Mouse (Mus musculus) hindbrain, embryonic 13.5 days (tissue): ENCODE data around the gene Ecm1. TPM values are rescaled to one million over a fixed set of nuclear protein-coding genes. Genes with fewer than 3 reads are reported as not detected.
"Not testable (repeated sequence)": the region's sequence is repeated elsewhere in the genome, so short reads cannot be mapped to it uniquely, and the experiment has no call there.

Experiments
- ATAC-seq: fragments of 200-750 bp; cut with Nextera tagmentation; 2 replicates; pipeline ENCODE4 v1.8.0; 2017; ENCODE audit warnings: moderate TSS enrichment; ENCODE audit not compliant: low FRiP score
- H3K27ac ChIP-seq: fragments of 300-500 bp; sonication (generic); 2 replicates; pipeline ENCODE4 v1.5.1; 2015; ENCODE audit warnings: inconsistent platforms, mild to moderate bottlenecking, moderate library complexity
- H3K27me3 ChIP-seq: fragments of 300-500 bp; sonication (generic); 2 replicates; pipeline ENCODE4 v1.6.1; 2015; ENCODE audit warnings: mild to moderate bottlenecking, inconsistent platforms
- H3K36me3 ChIP-seq: fragments of 300-500 bp; sonication (generic); 2 replicates; pipeline ENCODE4 v1.6.1; 2015; ENCODE audit warnings: mild to moderate bottlenecking, inconsistent platforms
- H3K4me1 ChIP-seq: fragments of 300-500 bp; sonication (generic); replicated peaks from 2 replicates; pipeline ENCODE4 v1.6.1; 2015; ENCODE audit warnings: inconsistent platforms
- H3K4me2 ChIP-seq: fragments of 300-500 bp; sonication (generic); 2 replicates; pipeline ENCODE4 v1.6.1; 2015; ENCODE audit warnings: inconsistent platforms, mild to moderate bottlenecking, moderate library complexity
- H3K4me3 ChIP-seq: fragments of 300-500 bp; sonication (generic); 2 replicates; pipeline ENCODE4 v1.5.1; 2015; ENCODE audit warnings: mild to moderate bottlenecking, inconsistent platforms
- H3K9ac ChIP-seq: fragments of 300-500 bp; sonication (generic); 2 replicates; pipeline ENCODE4 v1.6.1; 2015; ENCODE audit warnings: mild to moderate bottlenecking, inconsistent platforms
- H3K9me3 ChIP-seq: fragments of 300-500 bp; sonication (generic); 2 replicates; pipeline ENCODE4 v1.6.1; 2016; ENCODE audit warnings: inconsistent platforms
- WGBS: fragments of 180-500 bp; shearing (Covaris S2); methylation state at CpG from one replicate; pipeline ENCODE4 v1.1.7; 2015; 5-methylcytosine and 5-hydroxymethylcytosine counted together
- polyA plus RNA-seq: library from polyadenylated mRNA; unstranded; fragments of >200 nt; fragmentation: Nextera tagmentation; extraction: Ambion mirVana; gene quantifications from 2 replicates; pipeline ENCODE4 v1.2.1, GENCODE M21; 2015

The Ecm1 gene
- polyA plus RNA-seq, 1 experiment from 2014 or later = 12.9 TPM

DNA sequence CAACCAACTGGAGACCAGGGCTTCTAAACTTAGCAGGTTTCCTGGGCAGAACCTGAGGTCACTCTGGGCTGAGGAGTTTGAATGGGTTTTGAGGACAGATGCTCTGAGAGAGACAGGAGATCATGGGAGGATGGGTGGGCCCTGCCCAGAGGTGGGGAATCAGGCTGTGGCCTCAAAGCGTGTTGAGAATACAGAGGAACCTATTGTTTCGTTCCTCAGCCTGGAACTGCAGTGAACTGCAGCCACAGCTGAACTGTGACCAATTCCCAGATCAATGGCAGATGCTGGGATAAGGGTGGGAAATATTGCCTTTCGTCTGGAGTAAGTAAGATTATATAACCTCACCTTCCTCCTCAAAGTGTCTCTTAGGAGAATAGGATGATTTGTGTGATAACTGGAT is 43.6 kb downstream of the Ecm1 start:
- Histone ChIP-seq H3K4me1 (peaks cover 25% of the 10 kb centered on the region), H3K9me3 (no peaks in the 10 kb centered on the region), H3K27ac (no peak overlapping the region), H3K27me3 (no peaks in the 10 kb centered on the region), H3K9ac (no peak overlapping the region), H3K4me3 (no peak overlapping the region), H3K4me2 (no peak overlapping the region), H3K36me3 (no peaks in the 10 kb centered on the region)
- no peak for ATAC-seq
- WGBS = 21% methylated on average over 3 of the region's 3 CpGs

DNA sequence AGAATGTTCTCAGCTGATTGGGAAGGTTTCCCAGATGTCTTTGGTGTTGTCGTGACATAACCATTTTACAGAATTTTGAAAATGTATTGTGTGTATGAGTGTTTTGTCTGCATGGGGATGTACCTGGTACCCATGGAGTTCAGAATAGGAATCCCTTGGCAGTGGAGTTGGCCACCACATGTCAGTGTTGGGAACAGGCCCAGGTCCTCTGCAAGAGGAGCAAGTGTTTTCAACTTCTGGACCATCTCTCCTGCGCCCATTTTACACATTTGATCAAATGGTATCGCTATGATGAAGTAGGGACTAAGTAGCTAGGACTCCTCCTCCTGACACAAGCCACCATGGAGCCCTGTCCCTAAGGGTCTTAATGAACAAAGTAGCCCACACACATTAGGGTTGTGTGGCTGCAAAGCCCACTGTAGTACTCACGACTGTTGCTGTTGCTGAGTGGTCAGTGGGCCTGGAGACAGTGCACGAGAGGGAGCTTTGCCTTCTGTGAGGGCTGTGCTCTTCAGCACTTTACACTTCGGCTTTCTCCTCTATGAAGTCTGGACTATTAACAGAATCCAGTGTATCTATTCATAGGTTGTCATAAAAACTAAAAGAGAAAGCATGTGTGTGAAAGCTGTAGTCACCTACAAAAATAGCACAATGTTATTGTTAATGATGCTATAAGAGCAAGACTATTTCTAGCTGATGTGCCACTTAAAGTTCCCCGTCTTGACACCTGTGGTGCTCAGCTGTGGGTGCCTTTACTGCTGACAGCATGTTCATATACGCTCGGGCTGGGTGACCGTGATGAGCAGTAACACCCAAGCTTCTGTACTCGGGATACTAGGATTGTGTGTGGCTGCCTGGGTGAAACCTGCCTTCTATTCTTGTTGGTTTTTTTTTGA is 44.3 kb downstream of the Ecm1 start:
- H3K4me2 ChIP-seq = no peak overlapping the region
- ATAC-seq = no peak
- peaks cover 20% of the 10 kb centered on the region for H3K4me1 ChIP-seq
- H3K27ac ChIP-seq = no peak overlapping the region
- WGBS = 91% methylated on average over 11 of the region's 11 CpGs
- no peak overlapping the region for H3K9ac ChIP-seq
- H3K4me3 ChIP-seq = no peak overlapping the region
- H3K9me3 ChIP-seq = no peaks in the 10 kb centered on the region
- no peaks in the 10 kb centered on the region for H3K36me3 ChIP-seq
- H3K27me3 ChIP-seq = no peaks in the 10 kb centered on the region

DNA sequence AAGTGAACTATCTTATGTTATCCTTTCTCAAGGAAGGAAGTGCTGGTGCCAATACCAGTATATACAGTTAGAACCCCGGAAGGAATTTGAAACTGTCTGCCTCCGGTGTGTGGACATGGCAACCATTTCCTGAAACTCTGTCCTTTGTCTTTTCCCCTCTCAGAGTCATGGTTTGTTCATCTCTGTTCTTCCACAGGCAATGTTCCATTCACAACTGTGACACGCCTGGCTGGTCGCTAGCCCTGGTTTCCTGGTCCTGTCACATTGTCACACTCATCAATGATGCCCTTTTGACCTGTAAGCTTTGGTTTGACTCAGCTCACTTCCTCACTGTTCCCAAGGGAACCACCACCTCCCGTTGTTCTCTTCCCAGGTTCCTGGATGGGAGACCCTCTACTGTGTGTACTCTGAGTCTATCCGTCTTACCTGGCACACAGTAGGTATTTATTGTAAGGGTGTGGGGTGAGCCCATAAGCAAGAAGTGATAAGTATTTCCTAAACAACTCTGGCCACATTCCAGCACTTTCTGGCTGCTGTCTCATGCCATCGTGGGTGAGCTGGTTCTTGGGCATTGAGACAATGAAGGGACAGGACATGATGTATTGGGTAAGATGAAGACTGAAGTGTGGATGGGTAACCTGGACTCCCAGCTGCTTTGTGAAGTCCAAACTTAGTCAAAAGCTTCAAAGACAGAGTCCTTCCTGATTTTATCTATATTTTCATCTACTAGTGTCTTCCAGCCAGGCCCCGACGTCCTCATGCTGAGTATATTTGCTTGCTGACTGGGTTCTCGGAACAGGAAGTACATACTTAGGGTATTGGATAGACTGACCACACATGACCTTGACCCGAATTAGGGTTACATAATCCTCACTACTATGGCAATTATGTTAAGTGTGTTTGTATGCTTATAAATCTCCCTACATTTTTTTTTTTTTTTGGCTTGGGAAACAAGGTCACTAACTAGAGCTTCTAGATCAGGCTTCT is 45.3 kb downstream of the Ecm1 start:
- Histone ChIP-seq H3K9me3 (no peaks in the 10 kb centered on the region), H3K4me1 (peaks cover 14% of the 10 kb centered on the region), H3K9ac (no peak overlapping the region), H3K4me2 (no peak overlapping the region), H3K27ac (no peak overlapping the region), H3K27me3 (no peaks in the 10 kb centered on the region), H3K4me3 (no peak overlapping the region), H3K36me3 (no peaks in the 10 kb centered on the region)
- no peak for ATAC-seq
- WGBS = 58% methylated on average over 11 of the region's 11 CpGs

DNA sequence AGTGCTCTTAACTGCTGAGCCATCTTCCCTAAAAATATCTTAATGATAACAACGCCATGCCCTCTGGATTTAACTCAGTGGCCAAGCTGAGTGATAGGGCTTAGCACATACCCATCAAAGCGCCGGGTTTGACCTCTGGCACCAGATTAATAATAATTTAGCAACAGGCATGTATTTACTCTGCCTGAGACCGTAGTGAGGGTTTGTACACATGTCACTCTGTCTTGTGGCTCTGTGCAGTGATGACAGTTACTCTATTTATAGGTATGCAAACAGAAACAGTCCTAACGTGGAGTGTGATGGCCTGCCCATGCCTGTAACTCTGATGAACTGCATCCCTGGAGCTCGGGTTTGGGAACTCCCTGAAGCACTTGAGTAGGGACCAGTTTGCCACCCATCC is 46.7 kb downstream of the Ecm1 start:
- Histone ChIP-seq H3K9me3 (no peaks in the 10 kb centered on the region), H3K9ac (no peak overlapping the region), H3K4me1 (peaks cover 22% of the 10 kb centered on the region), H3K27ac (no peak overlapping the region), H3K36me3 (no peaks in the 10 kb centered on the region), H3K4me3 (no peak overlapping the region), H3K4me2 (no peak overlapping the region), H3K27me3 (no peaks in the 10 kb centered on the region)
- ATAC-seq = no peak
- 87% methylated on average over 6 of the region's 6 CpGs for WGBS

DNA sequence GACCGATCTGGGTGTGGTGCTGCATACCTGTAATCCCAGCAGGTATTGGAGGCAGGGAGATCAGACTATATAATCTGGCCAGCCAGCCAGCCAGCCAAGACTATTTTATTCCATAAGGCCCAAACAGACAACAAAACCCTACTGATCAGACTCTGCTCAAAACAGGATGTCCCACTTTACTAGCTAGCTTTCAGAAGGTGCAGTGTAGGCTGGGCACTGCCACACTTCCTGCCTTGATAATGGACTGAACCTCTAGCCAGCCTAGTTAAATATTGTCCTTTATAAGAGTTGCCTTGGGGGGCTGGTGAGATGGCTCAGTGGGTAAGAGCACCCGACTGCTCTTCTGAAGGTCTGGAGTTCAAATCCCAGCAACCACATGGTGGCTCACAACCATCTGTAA is 48.8 kb downstream of the Ecm1 start:
- H3K4me3 ChIP-seq, H3K9me3 ChIP-seq, H3K36me3 ChIP-seq, ATAC-seq, H3K27ac ChIP-seq, H3K4me2 ChIP-seq, H3K9ac ChIP-seq: not testable (repeated sequence)
- H3K4me1 ChIP-seq = peaks cover 23% of the 10 kb centered on the region
- WGBS = 89% methylated on average over 2 of the region's 2 CpGs
- peaks cover 11% of the 10 kb centered on the region; the same call in 1 of the 2 replicates for H3K27me3 ChIP-seq

DNA sequence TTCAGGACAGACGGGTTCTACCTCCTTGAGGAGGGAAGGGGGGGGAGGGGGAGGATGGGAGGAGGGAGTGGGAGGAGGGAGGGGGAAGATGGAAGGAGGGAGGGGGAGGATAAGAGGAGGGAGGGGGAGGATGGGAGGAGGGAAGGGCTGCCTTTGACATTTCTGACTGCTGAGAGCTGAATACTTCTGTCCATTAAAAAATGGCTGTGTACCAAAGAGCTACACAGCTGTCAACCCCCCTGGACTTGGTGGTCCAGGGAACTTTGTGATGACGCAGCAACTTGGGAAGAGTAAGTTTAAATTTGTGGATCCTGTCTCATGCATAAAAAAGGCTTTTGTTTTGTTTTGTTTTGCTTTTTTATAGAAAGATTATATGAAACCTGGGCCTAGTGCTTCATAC is 49.4 kb downstream of the Ecm1 start:
- no peaks in the 10 kb centered on the region for H3K36me3 ChIP-seq
- no peak for ATAC-seq

DNA sequence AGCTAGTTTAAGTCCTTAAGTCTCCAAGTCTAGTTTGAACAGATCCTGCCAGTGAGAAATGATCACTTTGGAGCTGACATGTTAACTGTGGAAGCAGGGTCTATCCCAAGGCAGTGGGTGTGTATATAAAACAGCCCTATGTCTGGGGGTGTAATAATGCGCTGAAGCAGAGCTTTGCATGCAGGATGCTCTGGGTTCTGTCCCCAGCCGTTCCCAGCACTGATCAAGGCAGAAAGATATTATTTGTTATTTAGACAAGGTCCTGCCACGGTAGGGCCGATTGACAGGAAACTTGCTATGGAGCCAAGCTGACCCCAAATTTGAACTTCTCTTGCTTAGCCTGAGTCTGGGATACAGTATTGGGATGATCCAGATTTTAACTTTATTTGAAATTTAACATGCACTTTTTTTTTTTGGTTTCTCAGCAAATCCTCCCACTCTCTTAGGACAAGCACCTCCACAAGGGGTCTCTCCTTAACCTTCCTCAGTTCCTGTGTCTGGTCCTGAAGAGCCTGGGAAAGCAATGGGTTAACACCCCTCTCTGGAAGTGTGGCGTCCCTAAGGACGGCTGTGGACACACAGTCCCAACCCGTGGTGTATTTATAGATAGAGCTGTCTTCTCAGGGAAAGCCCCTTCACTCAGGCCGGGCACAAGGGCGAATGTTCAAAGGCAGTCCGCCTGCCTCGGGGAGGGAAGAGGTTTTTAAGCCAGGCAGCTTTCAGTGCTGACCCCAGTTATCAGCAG is 50.0 kb downstream of the Ecm1 start:
- Histone ChIP-seq H3K27ac (no peak overlapping the region), H3K9me3 (no peaks in the 10 kb centered on the region), H3K4me3 (no peak overlapping the region), H3K27me3 (peaks cover 11% of the 10 kb centered on the region; the same call in 1 of the 2 replicates), H3K9ac (no peak overlapping the region), H3K4me2 (no peak overlapping the region), H3K4me1 (peaks cover 22% of the 10 kb centered on the region), H3K36me3 (no peaks in the 10 kb centered on the region)
- no peak for ATAC-seq
- 33% methylated on average over 11 of the region's 11 CpGs for WGBS

More for the DNA sequence above, 49.4 kb downstream of the Ecm1 start:
- no peak overlapping the region for H3K4me2 ChIP-seq
- peaks cover 22% of the 10 kb centered on the region for H3K4me1 ChIP-seq
- no peaks in the 10 kb centered on the region for H3K9me3 ChIP-seq
- H3K4me3 ChIP-seq = no peak overlapping the region
- H3K27ac ChIP-seq = no peak overlapping the region
- H3K27me3 ChIP-seq = peaks cover 11% of the 10 kb centered on the region; the same call in 1 of the 2 replicates
- WGBS = 39% methylated on average over 2 of the region's 2 CpGs
- H3K9ac ChIP-seq = no peak overlapping the region

DNA sequence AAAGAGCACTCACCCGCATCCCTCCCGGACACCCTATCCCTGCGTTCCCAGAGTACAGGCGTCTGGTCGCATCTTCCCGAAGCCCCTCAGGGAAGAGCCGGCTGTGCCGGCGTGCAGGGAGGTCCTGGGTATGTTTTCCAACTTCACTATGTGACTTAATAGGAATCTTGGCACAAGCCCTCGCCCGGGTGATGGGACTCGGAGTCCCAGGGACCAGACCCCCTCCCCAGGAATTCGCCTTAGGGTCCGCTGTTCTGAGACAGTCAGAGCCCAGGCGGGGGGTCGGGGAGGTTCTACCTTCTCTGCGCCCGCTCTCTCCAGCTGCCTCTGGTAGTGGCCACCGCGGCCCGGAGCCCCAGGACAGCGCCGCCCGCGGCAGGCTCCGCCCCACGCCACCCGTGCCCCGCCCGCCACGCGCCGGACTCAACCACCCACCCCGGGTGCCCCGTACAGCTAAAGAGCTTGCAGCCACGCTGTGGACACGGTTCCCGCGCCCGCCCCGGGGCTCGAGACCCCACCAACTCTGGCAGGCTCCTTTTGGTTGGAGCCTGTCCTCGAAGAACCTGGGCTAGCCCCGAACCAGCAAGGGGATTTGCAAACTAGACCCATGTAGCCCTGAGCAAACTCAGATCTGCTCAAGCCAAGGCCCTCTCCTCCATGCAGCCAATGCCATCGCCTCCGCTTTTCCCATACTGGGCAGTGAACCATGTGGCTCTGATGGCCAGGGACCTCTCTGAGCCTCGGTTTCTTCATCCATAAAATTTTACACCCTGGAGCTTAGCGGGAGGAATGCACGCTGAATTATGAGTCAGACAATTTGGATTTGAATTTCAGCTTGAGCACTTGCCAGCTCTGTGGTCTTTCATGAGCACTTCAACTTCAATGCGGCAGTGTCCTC is 51.6 kb downstream of the Ecm1 start, which contains the start of gene Adamtsl4:
Gene Adamtsl4, minus strand, starts transcription at position 394 of the 898 bp plus-strand sequence.
- H3K9me3 ChIP-seq = no peaks in the 10 kb centered on the region
- WGBS = 6% methylated on average over 45 of the region's 50 CpGs
- H3K4me3 ChIP-seq = peak within 1 kb of the TSS; percentile 41
- H3K9ac ChIP-seq = peak within 1 kb of the TSS; percentile 67
- 0 out of 2 replicates have a peak within 1 kb of the TSS, but pooled peaks have one; percentile 40 for H3K27ac ChIP-seq
- H3K4me2 ChIP-seq = peak within 1 kb of the TSS; percentile 73
- H3K36me3 ChIP-seq = no peaks in the 10 kb centered on the region
- H3K27me3 ChIP-seq = peaks cover 11% of the 10 kb centered on the region; the same call in 1 of the 2 replicates
- peaks cover 22% of the 10 kb centered on the region for H3K4me1 ChIP-seq
- peak; percentile 57 for ATAC-seq

DNA sequence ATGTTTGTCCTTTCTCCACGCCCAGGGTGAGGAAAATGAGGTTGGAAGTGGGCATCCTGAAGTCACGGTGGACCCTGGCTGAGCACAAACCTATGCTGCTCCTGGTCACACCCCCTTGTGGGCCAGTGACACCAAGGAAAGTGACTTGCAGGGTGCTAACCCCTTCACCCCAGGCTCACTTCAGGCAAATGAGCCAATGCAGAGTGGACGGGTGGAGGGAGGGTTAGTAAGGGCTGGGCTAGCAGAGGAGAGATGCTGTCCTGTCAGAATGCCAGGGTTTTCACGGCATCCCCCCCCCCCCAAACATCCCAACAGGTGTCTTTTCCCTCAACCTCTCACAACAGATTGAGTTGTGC is 52.2 kb downstream of the Ecm1 start:
- Histone ChIP-seq H3K4me1 (peaks cover 22% of the 10 kb centered on the region), H3K9ac (peak overlapping the region; percentile 67), H3K36me3 (no peaks in the 10 kb centered on the region), H3K9me3 (no peaks in the 10 kb centered on the region), H3K27me3 (peaks cover 11% of the 10 kb centered on the region; the same call in 1 of the 2 replicates), H3K4me3 (peak overlapping the region; percentile 41), H3K27ac (no peak overlapping the region), H3K4me2 (peak overlapping the region; percentile 73)
- WGBS = 9% methylated on average over 4 of the region's 4 CpGs
- peak; percentile 12; the same call in 1 of the 2 replicates for ATAC-seq

DNA sequence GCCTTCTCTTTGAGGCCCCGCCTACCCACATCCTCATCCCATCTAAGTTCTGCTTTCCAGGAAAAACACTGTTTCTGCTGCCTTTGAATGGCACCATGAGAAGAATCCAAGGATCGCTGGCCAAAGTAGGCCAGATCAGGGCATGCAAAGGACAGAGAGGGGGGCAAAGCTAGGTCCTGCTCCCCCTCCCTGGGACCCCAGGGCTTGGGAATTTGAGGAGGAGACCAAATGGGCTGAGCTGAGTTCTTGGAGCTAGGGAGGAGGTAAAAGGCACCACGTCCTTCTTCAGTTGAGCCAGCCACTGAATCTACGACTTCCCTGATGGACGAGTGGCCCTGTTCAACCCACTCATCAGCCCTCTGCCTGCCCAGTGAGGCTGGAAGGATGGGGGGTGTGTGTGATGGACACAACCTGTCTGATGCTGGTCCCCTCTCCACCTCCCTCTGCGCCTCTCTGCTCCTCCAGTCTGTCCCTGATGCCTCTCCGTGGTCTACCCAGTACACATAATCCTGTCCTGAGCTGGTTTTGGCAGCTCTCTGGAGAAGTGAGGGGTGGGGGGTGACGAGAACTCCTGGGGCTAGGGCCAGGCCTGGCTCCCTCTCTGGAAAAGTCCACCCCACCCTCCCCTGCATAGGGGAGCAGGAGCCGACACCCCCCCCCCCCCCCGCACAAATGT is 52.7 kb downstream of the Ecm1 start:
- Histone ChIP-seq H3K36me3 (no peaks in the 10 kb centered on the region), H3K27ac (no peak overlapping the region), H3K4me1 (peaks cover 23% of the 10 kb centered on the region), H3K9me3 (no peaks in the 10 kb centered on the region), H3K4me3 (no peak overlapping the region), H3K9ac (peak overlapping the region; percentile 67), H3K27me3 (peaks cover 11% of the 10 kb centered on the region; the same call in 1 of the 2 replicates), H3K4me2 (peak overlapping the region; percentile 73)
- no peak for ATAC-seq
- 48% methylated on average over 9 of the region's 10 CpGs for WGBS
